Mouse (Mus musculus) limb, embryonic 12.5 days (tissue): ENCODE measurements around the gene Zfp619. TPM values are rescaled to one million over a fixed set of nuclear protein-coding genes. Genes with fewer than 3 reads are reported as not detected.

Source experiments
- ATAC-seq: fragments of 200-750 bp; cut with Nextera tagmentation; 2 replicates; pipeline ENCODE4 v1.8.0; 2017; ENCODE audit warnings: low read depth, moderate TSS enrichment; ENCODE audit not compliant: insufficient number of reproducible peaks, insufficient read depth, low FRiP score, low TSS enrichment
- H3K27ac ChIP-seq: fragments of 300-500 bp; sonication (generic); 2 replicates; pipeline ENCODE4 v1.5.1; 2016; ENCODE audit warnings: mild to moderate bottlenecking, moderate library complexity
- H3K27me3 ChIP-seq: fragments of 300-500 bp; sonication (generic); 2 replicates; pipeline ENCODE4 v1.6.1; 2016; ENCODE audit warnings: mild to moderate bottlenecking, moderate library complexity
- H3K36me3 ChIP-seq: fragments of 300-500 bp; sonication (generic); 2 replicates; pipeline ENCODE4 v1.6.1; 2016; ENCODE audit warnings: mild to moderate bottlenecking, moderate library complexity
- H3K4me1 ChIP-seq: fragments of 300-500 bp; sonication (generic); replicated peaks from 2 replicates; pipeline ENCODE4 v1.6.1; 2016
- H3K4me2 ChIP-seq: fragments of 300-500 bp; sonication (generic); 2 replicates; pipeline ENCODE4 v1.6.1; 2016; ENCODE audit warnings: mild to moderate bottlenecking, moderate library complexity
- H3K4me3 ChIP-seq: fragments of 300-500 bp; sonication (generic); replicated peaks from 2 replicates; pipeline ENCODE4 v1.5.1; 2016; ENCODE audit warnings: mild to moderate bottlenecking
- H3K9ac ChIP-seq: fragments of 300-500 bp; sonication (generic); replicated peaks from 2 replicates; pipeline ENCODE4 v1.6.1; 2016; ENCODE audit warnings: mild to moderate bottlenecking, moderate library complexity
- H3K9me3 ChIP-seq: fragments of 300-500 bp; sonication (generic); 2 replicates; pipeline ENCODE4 v1.6.1; 2016; ENCODE audit warnings: mild to moderate bottlenecking, moderate library complexity
- WGBS: fragments of 180-500 bp; shearing (Covaris S2); methylation state at CpG from one replicate; pipeline ENCODE4 v1.1.7; 2016; 5-methylcytosine and 5-hydroxymethylcytosine counted together
- polyA plus RNA-seq: library from polyadenylated mRNA; unstranded; fragments of >200 nt; fragmentation: Nextera tagmentation; extraction: Ambion mirVana; gene quantifications from 2 replicates; pipeline ENCODE4 v1.2.1, GENCODE M21; 2016

The Zfp619 gene
- 2.6 and 3.0 TPM in 2 replicates for polyA plus RNA-seq

GRCm38 (mm10) chr7:39517616-39518177 is at the start of gene Zfp619:
TSS of gene Zfp619 (plus strand) at chr7:39517766.
- Histone ChIP-seq H3K4me2 (peak within 1 kb of the TSS; percentile 54), H3K4me3 (peak within 1 kb of the TSS; percentile 59), H3K27me3 (no peaks in the 10 kb centered on the region), H3K36me3 (no peaks in the 10 kb centered on the region), H3K9me3 (peaks cover 7% of the 10 kb centered on the region; the same call in 1 of the 2 replicates), H3K27ac (peak within 1 kb of the TSS; percentile 99), H3K9ac (peak within 1 kb of the TSS; percentile 79), H3K4me1 (no peaks in the 10 kb centered on the region)
- ATAC-seq: peak; percentile 97
- under 1% methylated on average over 43 of the region's 43 CpGs for WGBS

- Histone ChIP-seq H3K9ac (no peak overlapping the region), H3K4me1 (no peaks in the 10 kb centered on the region), H3K4me2 (no peak overlapping the region), H3K4me3 (no peak overlapping the region), H3K27me3 (no peaks in the 10 kb centered on the region), H3K9me3 (peaks cover 9% of the 10 kb centered on the region), H3K27ac (no peak overlapping the region), H3K36me3 (peaks cover 33% of the 10 kb centered on the region)
- ATAC-seq: no peak
- WGBS: 93% methylated on average over 2 of the region's 2 CpGs
Observed at GRCm38 (mm10) chr7:39479013-39479412, 38.6 kb upstream of the Zfp619 start.

- Histone ChIP-seq H3K9me3 (no peaks in the 10 kb centered on the region), H3K27me3 (no peaks in the 10 kb centered on the region), H3K27ac (no peak overlapping the region), H3K9ac (no peak overlapping the region), H3K4me2 (no peak overlapping the region), H3K36me3 (no peaks in the 10 kb centered on the region), H3K4me1 (no peaks in the 10 kb centered on the region), H3K4me3 (no peak overlapping the region)
- WGBS: 50% methylated on average over 6 of the region's 6 CpGs
- ATAC-seq: no peak
Observed at GRCm38 (mm10) chr7:39484384-39484783, 33.2 kb upstream of the Zfp619 start.

- H3K4me1 ChIP-seq: no peaks in the 10 kb centered on the region
- no peaks in the 10 kb centered on the region for H3K9me3 ChIP-seq
- H3K9ac ChIP-seq: peak overlapping the region; percentile 77
- no peaks in the 10 kb centered on the region for H3K27me3 ChIP-seq
- 15% methylated on average over 23 of the region's 23 CpGs for WGBS
- H3K27ac ChIP-seq: no peak overlapping the region
- peak; percentile 74; the same call in 1 of the 2 replicates for ATAC-seq
- H3K4me2 ChIP-seq: peak overlapping the region; percentile 64
- no peaks in the 10 kb centered on the region for H3K36me3 ChIP-seq
- H3K4me3 ChIP-seq: peak overlapping the region; percentile 57
Observed at GRCm38 (mm10) chr7:39487159-39487853, 30.3 kb upstream of the Zfp619 start.

DNA sequence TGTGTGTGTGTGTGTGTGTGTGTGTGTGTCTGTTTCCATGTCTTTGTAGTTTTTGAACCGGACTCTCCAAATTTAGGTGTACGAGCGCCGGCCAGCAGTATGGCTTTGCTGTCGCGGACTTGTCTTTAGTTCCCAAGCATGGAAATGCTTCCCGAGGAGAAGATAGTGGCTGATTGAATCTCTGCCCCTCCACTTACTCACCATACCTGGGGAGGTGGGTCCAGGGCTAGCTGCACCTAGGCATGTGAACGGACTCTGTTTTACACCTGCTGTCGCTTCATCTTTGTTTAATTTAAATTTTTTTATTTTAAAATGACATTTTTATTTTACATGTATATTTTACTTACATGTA is 29.7 kb upstream of the Zfp619 start:
- Histone ChIP-seq H3K4me3 (peak overlapping the region; percentile 57), H3K36me3 (no peaks in the 10 kb centered on the region), H3K9me3 (no peaks in the 10 kb centered on the region), H3K4me2 (peak overlapping the region; percentile 64), H3K27me3 (no peaks in the 10 kb centered on the region), H3K4me1 (no peaks in the 10 kb centered on the region), H3K9ac (peak overlapping the region; percentile 77), H3K27ac (no peak overlapping the region)
- ATAC-seq: no peak
- WGBS: 38% methylated on average over 9 of the region's 9 CpGs

DNA sequence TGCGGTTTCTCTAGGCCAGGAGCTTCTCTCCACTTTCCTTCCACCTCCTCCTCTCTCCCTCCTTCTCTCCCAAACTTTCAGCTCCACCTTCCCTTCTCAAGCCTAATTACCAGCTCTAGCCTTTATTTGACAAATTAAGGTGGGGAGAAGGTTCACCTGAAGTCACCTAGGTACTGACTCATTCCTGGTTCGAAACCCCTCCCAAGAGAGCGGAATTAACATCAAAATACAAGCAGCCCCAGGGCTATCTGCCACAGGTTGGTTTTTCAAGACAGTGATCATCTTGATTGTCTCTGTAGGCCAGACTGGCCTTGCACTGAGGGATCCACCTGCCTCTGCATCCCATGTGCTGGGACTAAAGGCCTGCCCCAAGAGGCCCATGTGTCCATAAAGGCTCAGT is 22.9 kb upstream of the Zfp619 start:
- no peak for ATAC-seq
- 88% methylated on average over 3 of the region's 3 CpGs for WGBS
- Histone ChIP-seq H3K27me3 (no peaks in the 10 kb centered on the region), H3K36me3 (peaks cover 36% of the 10 kb centered on the region), H3K4me1 (no peaks in the 10 kb centered on the region), H3K4me3 (no peak overlapping the region), H3K9me3 (peaks cover 13% of the 10 kb centered on the region), H3K27ac (no peak overlapping the region), H3K9ac (no peak overlapping the region), H3K4me2 (no peak overlapping the region)

DNA sequence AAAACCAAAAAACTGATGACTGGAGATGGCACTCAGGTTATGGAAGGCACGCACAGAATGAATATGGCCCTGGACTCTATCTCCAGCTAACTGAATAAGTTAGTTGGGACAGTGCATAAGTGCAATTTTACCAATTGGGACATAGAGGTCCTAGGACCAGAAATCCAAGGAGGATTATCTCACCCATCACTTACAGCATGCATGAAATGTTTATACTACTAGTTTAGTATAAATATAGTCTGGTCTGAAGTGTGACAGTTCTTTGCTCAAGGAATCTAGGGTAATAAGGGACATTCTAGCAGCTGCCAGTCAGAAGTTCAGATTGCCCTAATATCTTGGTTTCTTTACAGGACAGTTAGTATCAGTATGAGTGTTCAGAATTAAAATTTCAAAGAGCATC is 13.5 kb upstream of the Zfp619 start:
- WGBS: 94% methylated on average over 1 of the region's 1 CpGs
- H3K9ac ChIP-seq: no peak overlapping the region
- no peaks in the 10 kb centered on the region for H3K4me1 ChIP-seq
- no peak overlapping the region for H3K27ac ChIP-seq
- peaks cover 8% of the 10 kb centered on the region; the same call in 1 of the 2 replicates for H3K9me3 ChIP-seq
- no peak overlapping the region for H3K4me2 ChIP-seq
- H3K27me3 ChIP-seq: no peaks in the 10 kb centered on the region
- no peak overlapping the region for H3K4me3 ChIP-seq
- no peak for ATAC-seq
- H3K36me3 ChIP-seq: peaks cover 4% of the 10 kb centered on the region; the same call in 1 of the 2 replicates

DNA sequence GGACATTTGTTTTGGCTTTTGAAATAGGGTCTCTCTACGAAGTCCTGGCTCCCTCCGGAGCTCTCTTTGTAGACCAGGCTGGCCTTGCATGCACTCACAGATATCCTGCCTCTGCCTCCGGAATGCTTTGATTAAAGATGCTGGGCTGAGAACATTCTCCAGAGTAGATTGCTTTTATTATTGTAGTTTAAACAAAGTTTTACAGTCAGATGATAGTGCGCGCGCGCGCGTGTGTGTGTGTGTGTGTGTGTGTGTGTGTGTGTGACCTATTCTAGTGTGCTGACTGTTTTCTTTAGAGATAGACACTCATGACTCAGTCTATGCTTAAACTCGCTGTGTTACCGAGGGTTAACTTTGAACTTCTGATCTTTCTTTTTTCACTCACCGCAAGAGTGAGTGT is 796 bp downstream of the Zfp619 start:
- H3K27me3 ChIP-seq: no peaks in the 10 kb centered on the region
- H3K4me1 ChIP-seq: no peaks in the 10 kb centered on the region
- H3K4me2 ChIP-seq: peak overlapping the region; percentile 54
- no peak overlapping the region for H3K9ac ChIP-seq
- no peaks in the 10 kb centered on the region for H3K36me3 ChIP-seq
- peak overlapping the region; percentile 59 for H3K4me3 ChIP-seq
- 85% methylated on average over 12 of the region's 12 CpGs for WGBS
- H3K9me3 ChIP-seq: peaks cover 7% of the 10 kb centered on the region; the same call in 1 of the 2 replicates
- no peak overlapping the region for H3K27ac ChIP-seq
- no peak for ATAC-seq

DNA sequence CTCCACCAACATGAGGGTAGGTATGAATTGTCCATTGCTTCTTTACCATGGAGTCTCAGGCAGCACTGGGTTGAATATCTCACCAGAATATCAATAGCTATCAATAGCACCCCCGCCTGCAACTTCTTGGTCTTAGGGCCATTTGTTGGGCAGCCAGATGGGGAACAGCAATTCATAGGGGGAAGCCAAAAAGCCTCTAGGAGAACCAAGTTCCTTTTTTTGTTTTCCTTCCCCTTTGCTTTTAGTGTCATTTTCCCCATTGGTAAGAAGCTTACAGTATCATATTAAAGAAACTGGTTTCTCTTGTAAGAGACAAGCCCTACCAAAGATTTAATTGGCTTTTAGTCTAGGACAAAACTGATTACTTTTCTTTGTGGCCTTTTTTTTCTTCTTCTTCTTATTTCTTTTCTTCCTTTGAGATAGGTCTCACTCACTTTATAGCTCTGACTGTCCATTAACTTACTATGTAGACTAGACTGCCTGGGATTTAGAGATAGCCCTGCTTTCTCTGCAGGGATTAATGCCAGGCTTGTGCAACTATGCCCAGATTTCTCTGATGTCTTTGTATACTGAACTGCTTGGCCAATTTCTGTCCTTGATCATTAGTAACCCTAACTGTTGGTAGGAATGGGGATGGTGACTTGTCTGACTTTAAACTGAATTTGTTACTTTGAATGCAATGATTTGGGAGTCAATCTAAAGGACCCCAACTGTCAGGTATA is 6.3 kb downstream of the Zfp619 start:
- H3K27ac ChIP-seq: no peak overlapping the region
- H3K4me2 ChIP-seq: no peak overlapping the region
- H3K36me3 ChIP-seq: no peaks in the 10 kb centered on the region
- no peaks in the 10 kb centered on the region for H3K9me3 ChIP-seq
- no peak overlapping the region for H3K4me3 ChIP-seq
- ATAC-seq: no peak
- H3K9ac ChIP-seq: no peak overlapping the region
- no peaks in the 10 kb centered on the region for H3K4me1 ChIP-seq
- no peaks in the 10 kb centered on the region for H3K27me3 ChIP-seq
- whole genome bisulfite sequencing: 81% methylated on average over 1 of the region's 1 CpGs

DNA sequence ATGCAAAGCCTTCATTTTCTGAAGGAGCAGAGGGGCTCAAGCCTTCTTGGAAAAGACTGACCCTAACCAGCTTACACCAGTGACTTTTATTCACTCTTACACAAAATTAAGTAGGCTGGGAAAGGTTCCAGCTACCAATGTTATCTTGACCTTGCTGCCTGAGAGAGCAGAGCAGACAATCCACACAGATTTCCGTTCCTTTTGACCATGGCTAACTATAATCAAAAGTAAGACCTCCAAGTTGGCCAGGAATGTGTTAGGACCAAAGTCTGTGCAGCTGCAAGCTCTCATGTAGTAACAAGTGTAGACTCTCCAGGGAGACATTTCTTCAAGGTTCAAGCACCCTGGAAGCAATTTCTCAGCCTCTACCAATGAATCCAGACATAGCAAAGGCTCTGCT is 25.6 kb downstream of the Zfp619 start:
- H3K4me2 ChIP-seq: no peak overlapping the region
- 86% methylated on average over 1 of the region's 1 CpGs for WGBS

More for the DNA sequence above, 25.6 kb downstream of the Zfp619 start:
- no peak overlapping the region for H3K4me3 ChIP-seq
- no peak for ATAC-seq
- no peaks in the 10 kb centered on the region for H3K36me3 ChIP-seq
- H3K27ac ChIP-seq: no peak overlapping the region; the same call in 1 of the 2 replicates
- H3K9ac ChIP-seq: no peak overlapping the region
- H3K4me1 ChIP-seq: no peaks in the 10 kb centered on the region; the same call in 1 of the 2 replicates
- H3K27me3 ChIP-seq: no peaks in the 10 kb centered on the region
- H3K9me3 ChIP-seq: no peaks in the 10 kb centered on the region
